Mouse (Mus musculus) c-Kit-positive CD71-negative TER-119-negative erythroid progenitor cells, embryonic 14.5 days (primary cell): ENCODE measurements around the gene Il16.

ENCODE experiments used
- DNase-seq: peaks from one replicate; pipeline ENCODE4 v3.0.0-alpha.2; 2013; ENCODE audit warnings: low read depth

The Il16 gene

GRCm38 (mm10) chr7:83682640-83683274 is 62.8 kb downstream of the Il16 start:
- no peak for DNase-seq

GRCm38 (mm10) chr7:83678506-83678905 is 67.0 kb downstream of the Il16 start:
- DNase-seq, result no peak

GRCm38 (mm10) chr7:83677296-83677695 is 68.2 kb downstream of the Il16 start:
- DNase-seq, result no peak

DNA sequence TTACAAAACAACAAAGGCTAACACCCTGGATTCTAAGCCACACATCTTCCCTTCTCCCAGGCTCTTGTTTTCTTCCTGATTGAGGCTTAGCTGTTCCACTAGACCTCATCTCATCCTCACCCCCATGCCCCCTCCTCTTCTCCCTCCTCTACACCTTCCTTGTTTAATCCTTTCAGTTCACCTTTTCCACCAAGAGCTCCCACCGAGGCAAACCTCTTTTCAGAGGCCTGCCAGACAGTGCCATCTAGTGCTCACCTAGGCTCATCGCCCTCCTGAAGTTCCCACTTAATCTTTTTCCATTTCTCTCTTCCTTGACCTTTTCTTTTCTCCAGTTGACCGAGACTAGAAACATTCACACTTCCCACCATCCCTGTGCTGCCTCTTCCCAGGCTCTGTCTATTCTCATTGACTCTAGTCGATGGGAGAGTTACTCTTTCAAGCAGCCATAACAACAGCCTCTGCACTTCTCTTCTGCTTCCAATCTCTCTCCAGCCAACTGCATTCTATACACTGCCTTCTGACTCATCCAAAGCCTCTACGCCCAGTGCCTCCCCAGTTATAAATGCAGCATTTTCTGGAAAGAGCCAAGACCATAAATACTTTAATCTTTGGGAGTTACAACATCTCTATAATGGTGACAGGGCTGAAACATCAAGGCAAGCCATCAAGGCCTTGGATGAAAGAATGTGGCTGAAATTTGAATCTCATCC is 69.8 kb downstream of the Il16 start:
- DNase-seq, result no peak

DNA sequence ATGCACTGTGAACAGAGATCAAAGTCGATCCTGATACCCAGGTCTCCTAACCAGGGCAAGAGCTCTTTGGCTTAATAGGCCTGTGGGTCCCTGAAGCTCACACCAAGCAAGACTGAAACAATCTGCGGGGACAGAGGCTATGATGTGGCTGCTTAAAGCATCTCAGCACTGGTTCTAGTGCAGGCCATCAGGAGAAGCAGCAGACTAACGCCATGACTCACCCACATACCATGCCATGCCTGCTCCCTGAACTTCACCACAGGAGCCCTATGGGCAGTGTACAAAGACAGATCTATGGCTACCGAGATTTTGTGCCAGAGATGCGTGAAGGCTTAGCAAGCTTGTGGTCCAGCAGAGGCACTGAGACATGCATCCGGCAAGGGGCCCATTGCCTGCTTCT is 74.0 kb downstream of the Il16 start:
- DNase-seq, result no peak

DNA sequence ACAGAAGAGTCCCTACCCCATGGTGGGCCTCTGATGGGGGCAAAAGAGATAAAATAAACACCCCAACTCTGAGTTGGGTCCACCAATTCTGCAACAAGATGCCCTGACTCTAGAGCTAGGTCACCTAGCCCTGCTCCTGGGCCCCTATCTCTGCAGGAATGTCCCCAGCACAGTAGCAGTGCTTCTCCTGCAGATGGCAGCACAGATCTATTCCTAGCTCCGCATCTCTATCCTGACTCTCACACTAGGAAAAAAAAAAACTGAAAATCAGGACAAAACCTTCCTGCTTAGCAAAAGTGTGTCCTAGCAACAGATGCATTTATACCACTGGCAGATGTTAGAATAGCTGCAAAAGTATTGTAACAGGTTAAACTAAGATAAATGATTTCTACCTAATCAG is 76.8 kb downstream of the Il16 start:
- DNase-seq, result no peak

GRCm38 (mm10) chr7:83667936-83668645 is 77.4 kb downstream of the Il16 start:
- no peak for DNase-seq

DNA sequence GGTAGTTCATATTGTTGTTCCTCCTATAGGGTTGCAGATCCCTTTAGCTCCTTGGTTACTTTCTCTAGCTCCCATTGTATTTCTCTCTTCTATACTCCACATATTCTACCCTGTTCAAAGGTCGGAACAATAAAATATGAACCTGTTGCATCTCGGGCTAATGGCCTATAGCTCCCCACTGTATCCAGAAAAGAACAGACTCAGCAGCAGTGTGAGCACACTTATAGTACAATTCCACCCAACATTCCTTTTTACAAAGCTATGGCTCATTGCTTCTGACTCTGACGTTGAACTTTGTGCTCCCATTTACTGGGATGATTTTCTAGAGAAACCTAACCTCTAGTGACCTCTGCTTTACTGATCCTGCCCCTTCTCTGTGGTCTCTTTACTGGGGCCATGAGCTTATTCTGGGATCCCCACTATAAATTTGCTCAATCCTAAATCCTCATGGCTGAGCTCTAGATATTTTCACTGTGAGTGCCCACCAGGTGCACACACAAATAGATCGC is 79.4 kb downstream of the Il16 start:
- no peak for DNase-seq

GRCm38 (mm10) chr7:83662711-83663375 is 82.7 kb downstream of the Il16 start:
- DNase-seq, result no peak

- no peak for DNase-seq
Observed at GRCm38 (mm10) chr7:83661763-83662162, 83.8 kb downstream of the Il16 start.

GRCm38 (mm10) chr7:83661031-83661430 is 84.5 kb downstream of the Il16 start:
- DNase-seq, result no peak

DNA sequence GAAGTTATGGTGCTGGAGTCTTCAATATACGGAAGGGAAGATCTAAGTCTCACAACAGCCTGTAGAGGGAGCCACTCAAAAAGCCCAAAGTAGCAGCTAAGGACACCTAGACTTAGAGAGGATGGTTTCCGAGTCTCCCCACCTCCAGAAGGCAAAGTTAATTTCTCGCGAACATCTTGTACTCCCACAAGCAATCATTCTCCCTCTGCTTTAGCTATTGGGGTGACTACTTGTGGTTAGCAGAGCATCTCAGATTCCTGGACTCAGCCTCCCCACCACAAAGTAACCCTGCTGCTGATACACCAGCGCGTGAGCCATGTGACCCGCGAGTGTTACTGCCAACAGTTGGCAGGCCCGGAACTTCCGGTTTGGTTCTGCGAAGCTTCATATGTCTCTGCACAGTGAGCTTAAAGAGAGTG is 85.2 kb downstream of the Il16 start:
- DNase-seq, result no peak

DNA sequence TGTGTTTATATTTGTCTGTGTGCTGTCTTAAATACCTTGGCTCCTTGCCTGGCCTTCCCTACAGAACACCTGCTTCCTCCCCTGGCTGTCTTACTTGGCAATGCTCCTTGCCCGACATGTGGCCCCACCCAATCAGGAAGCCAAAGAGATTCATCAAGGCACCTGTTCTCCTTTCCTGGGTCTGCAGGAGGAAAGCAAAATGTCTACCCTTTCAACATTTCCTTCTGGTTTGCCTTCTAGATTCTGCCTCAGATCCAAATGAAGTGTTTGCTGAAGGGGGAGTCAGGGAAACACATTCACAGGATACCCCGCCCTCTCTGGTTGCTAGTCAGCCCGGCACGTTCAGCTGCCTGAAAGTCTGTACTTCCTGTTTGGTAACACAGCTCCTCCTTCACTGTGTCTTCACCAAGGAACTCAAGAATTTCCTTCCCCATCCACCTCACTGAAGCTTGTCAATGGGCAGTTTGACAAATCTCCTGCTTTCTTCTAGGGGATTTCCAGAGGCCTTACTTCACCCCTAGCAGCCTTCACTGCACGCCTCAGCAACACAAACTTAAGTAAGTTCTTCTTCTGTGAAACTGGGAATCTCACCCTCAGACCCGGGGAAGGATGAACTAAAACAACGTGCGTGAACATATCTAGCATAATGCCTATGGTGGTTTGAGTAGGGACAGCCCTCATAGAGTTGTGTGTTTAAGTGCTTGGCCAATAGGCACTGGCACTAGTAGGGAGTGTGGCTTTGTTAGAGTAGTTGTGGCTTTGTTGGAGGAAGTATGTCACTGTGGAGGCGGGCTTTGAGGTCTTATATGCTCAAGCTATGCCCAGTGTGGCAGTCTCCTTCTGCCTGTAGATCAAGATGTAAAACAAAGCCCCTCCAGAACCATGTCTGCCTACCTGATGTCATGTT is 86.1 kb downstream of the Il16 start:
- no peak for DNase-seq

- no peak for DNase-seq
Observed at GRCm38 (mm10) chr7:83658716-83659115, 86.8 kb downstream of the Il16 start.

- DNase-seq, result no peak
Observed at GRCm38 (mm10) chr7:83654938-83655630, 90.4 kb downstream of the Il16 start.

- no peak for DNase-seq
Observed at GRCm38 (mm10) chr7:83654196-83654595, 91.3 kb downstream of the Il16 start.

DNA sequence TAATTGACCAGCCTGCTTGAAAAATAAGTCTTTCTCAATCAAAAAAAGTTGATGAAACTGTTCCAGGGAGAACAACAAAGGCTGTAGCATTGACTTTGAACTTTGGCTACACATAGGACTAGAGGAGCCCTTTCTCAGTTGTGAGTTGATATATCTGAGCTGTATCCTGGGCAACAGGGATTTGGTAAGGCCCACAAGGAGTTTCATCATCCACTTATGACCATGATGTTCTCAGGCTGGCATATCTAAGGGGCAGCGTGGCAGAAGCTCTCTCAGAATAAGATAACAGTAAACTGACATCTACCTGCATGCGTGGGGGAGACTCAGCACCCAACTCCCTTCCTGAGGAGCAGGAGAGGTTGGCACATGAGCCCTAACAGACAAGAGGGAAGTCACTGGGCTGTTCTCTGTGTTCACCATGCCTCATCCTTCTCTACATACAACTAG is 91.9 kb downstream of the Il16 start:
- DNase-seq, result no peak

DNA sequence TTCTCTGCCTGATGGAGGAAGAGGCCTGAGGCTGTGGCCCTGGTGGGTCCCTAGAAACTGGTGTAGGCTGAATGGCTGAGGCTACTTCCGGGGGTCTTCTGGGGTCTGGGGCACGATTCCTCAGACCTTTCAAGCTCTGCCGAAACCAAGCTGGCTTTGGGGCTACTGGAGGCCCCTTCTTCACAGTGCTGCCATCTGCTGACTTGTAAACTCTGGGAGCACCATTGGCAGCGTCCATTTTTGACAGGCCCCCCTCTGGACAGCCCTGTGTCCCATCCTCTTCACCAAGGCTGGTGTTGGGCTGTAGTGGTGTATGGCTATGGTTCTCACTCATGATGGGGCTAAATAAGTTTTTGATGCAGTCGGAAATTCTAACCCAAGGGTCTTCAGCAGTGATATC is 93.0 kb downstream of the Il16 start:
- DNase-seq, result no peak

GRCm38 (mm10) chr7:83650638-83651037 is 94.9 kb downstream of the Il16 start:
- DNase-seq, result no peak

- no peak for DNase-seq
Observed at GRCm38 (mm10) chr7:83648807-83649206, 96.7 kb downstream of the Il16 start.

GRCm38 (mm10) chr7:83645476-83645875 is 100.0 kb downstream of the Il16 start:
- no peak for DNase-seq
